Mouse (Mus musculus): ENCODE results near the gene Arg1. TPM values are rescaled to one million over a fixed set of nuclear protein-coding genes. Genes with fewer than 3 reads are reported as not detected.

Arg1 gene
- polyA plus RNA-seq, 1 experiment from 2014 or later, result 4.3 TPM

- Histone ChIP-seq H3K4me1 (replicated peaks; ENCODE audit: control insufficient read depth, insufficient read depth, low read length) (0 out of 2 replicates have a peak, but pooled peaks cover 6% of the 10 kb centered on the region), H3K9me3 (ENCODE audit: control insufficient read depth, low read length) (no peaks in the 10 kb centered on the region), H3K36me3 (ENCODE audit: control insufficient read depth, insufficient read depth, low read length) (no peaks in the 10 kb centered on the region), H3K27me3 (replicated peaks; ENCODE audit: control insufficient read depth, insufficient read depth, low read length) (no peaks in the 10 kb centered on the region), H3K27ac (ENCODE audit: low read depth) (no peak overlapping the region), H3K4me2 (ENCODE audit: low read length) (0 out of 2 replicates have a peak overlapping the region, but pooled peaks have one; percentile 9), H3K4me3 (ENCODE audit: low read depth, low read length) (no peak overlapping the region), H3K9ac (ENCODE audit: low read length) (no peak overlapping the region)
- no peak for DNase-seq (ENCODE audit: low spot score)
- ATAC-seq (replicated peaks; ENCODE audit: low FRiP score, low TSS enrichment, low read depth), result no peak
- WGBS, result 39% methylated on average over 15 of the region's 15 CpGs
These were observed 31.2 kb upstream of the Arg1 start for GRCm38 (mm10) chr10:24958280-24959042.

GRCm38 (mm10) chr10:24953876-24954275, 26.6 kb upstream of the Arg1 start:
- DNase-seq (ENCODE audit: low spot score) (no peak), ATAC-seq (replicated peaks; ENCODE audit: low FRiP score, low TSS enrichment, low read depth) (no peak)
- no peak overlapping the region for H3K4me3 ChIP-seq (ENCODE audit: low read depth, low read length)
- H3K27me3 ChIP-seq (replicated peaks; ENCODE audit: control insufficient read depth, insufficient read depth, low read length), result no peaks in the 10 kb centered on the region
- no peaks in the 10 kb centered on the region for H3K36me3 ChIP-seq (ENCODE audit: control insufficient read depth, insufficient read depth, low read length)
- no peaks in the 10 kb centered on the region for H3K9me3 ChIP-seq (ENCODE audit: control insufficient read depth, low read length)
- no peak overlapping the region for H3K27ac ChIP-seq (ENCODE audit: low read depth)
- H3K4me1 ChIP-seq (replicated peaks; ENCODE audit: control insufficient read depth, insufficient read depth, low read length), result 0 out of 2 replicates have a peak, but pooled peaks cover under 1% of the 10 kb centered on the region
- WGBS, result 79% methylated on average over 6 of the region's 6 CpGs
- no peak overlapping the region for H3K9ac ChIP-seq (ENCODE audit: low read length)
- H3K4me2 ChIP-seq (ENCODE audit: low read length), result no peak overlapping the region

- H3K9ac ChIP-seq (ENCODE audit: low read length), result no peak overlapping the region
- DNase-seq (ENCODE audit: low spot score) (no peak), ATAC-seq (replicated peaks; ENCODE audit: low FRiP score, low TSS enrichment, low read depth) (no peak)
- H3K9me3 ChIP-seq (ENCODE audit: control insufficient read depth, low read length), result no peaks in the 10 kb centered on the region
- 77% methylated on average over 7 of the region's 7 CpGs for WGBS
- no peaks in the 10 kb centered on the region for H3K4me1 ChIP-seq (replicated peaks; ENCODE audit: control insufficient read depth, insufficient read depth, low read length)
- H3K4me2 ChIP-seq (ENCODE audit: low read length), result no peak overlapping the region
- H3K27ac ChIP-seq (ENCODE audit: low read depth), result no peak overlapping the region
- no peak overlapping the region for H3K4me3 ChIP-seq (ENCODE audit: low read depth, low read length)
- no peaks in the 10 kb centered on the region for H3K27me3 ChIP-seq (replicated peaks; ENCODE audit: control insufficient read depth, insufficient read depth, low read length)
- H3K36me3 ChIP-seq (ENCODE audit: control insufficient read depth, insufficient read depth, low read length), result no peaks in the 10 kb centered on the region
These were observed 25.3 kb upstream of the Arg1 start for GRCm38 (mm10) chr10:24952549-24952948.

- WGBS, result 84% methylated on average over 8 of the region's 8 CpGs
- H3K27ac ChIP-seq (ENCODE audit: low read depth), result no peak overlapping the region
- DNase-seq (ENCODE audit: low spot score) (no peak), ATAC-seq (replicated peaks; ENCODE audit: low FRiP score, low TSS enrichment, low read depth) (no peak)
- no peaks in the 10 kb centered on the region for H3K9me3 ChIP-seq (ENCODE audit: control insufficient read depth, low read length)
- H3K4me2 ChIP-seq (ENCODE audit: low read length), result no peak overlapping the region
- no peak overlapping the region for H3K4me3 ChIP-seq (ENCODE audit: low read depth, low read length)
- H3K4me1 ChIP-seq (replicated peaks; ENCODE audit: control insufficient read depth, insufficient read depth, low read length), result no peaks in the 10 kb centered on the region
- no peaks in the 10 kb centered on the region for H3K27me3 ChIP-seq (replicated peaks; ENCODE audit: control insufficient read depth, insufficient read depth, low read length)
- no peaks in the 10 kb centered on the region for H3K36me3 ChIP-seq (ENCODE audit: control insufficient read depth, insufficient read depth, low read length)
- H3K9ac ChIP-seq (ENCODE audit: low read length), result no peak overlapping the region
These were observed 24.3 kb upstream of the Arg1 start for GRCm38 (mm10) chr10:24951575-24951974.

GRCm38 (mm10) chr10:24950223-24950622, 22.9 kb upstream of the Arg1 start:
- Histone ChIP-seq H3K4me3 (ENCODE audit: low read depth, low read length) (no peak overlapping the region), H3K27me3 (replicated peaks; ENCODE audit: control insufficient read depth, insufficient read depth, low read length) (no peaks in the 10 kb centered on the region), H3K4me1 (replicated peaks; ENCODE audit: control insufficient read depth, insufficient read depth, low read length) (no peaks in the 10 kb centered on the region), H3K36me3 (ENCODE audit: control insufficient read depth, insufficient read depth, low read length) (no peaks in the 10 kb centered on the region), H3K27ac (ENCODE audit: low read depth) (no peak overlapping the region), H3K4me2 (ENCODE audit: low read length) (no peak overlapping the region), H3K9me3 (ENCODE audit: control insufficient read depth, low read length) (no peaks in the 10 kb centered on the region), H3K9ac (ENCODE audit: low read length) (no peak overlapping the region)
- 65% methylated on average over 4 of the region's 4 CpGs for WGBS
- no peak for DNase-seq (ENCODE audit: low spot score)
- no peak for ATAC-seq (replicated peaks; ENCODE audit: low FRiP score, low TSS enrichment, low read depth)

GRCm38 (mm10) chr10:24948278-24948677, 21.0 kb upstream of the Arg1 start:
- Histone ChIP-seq H3K9ac (ENCODE audit: low read length) (no peak overlapping the region), H3K27me3 (replicated peaks; ENCODE audit: control insufficient read depth, insufficient read depth, low read length) (no peaks in the 10 kb centered on the region), H3K9me3 (ENCODE audit: control insufficient read depth, low read length) (no peaks in the 10 kb centered on the region), H3K4me3 (ENCODE audit: low read depth, low read length) (no peak overlapping the region), H3K27ac (ENCODE audit: low read depth) (no peak overlapping the region), H3K36me3 (ENCODE audit: control insufficient read depth, insufficient read depth, low read length) (no peaks in the 10 kb centered on the region), H3K4me1 (replicated peaks; ENCODE audit: control insufficient read depth, insufficient read depth, low read length) (no peaks in the 10 kb centered on the region), H3K4me2 (ENCODE audit: low read length) (no peak overlapping the region)
- ATAC-seq (replicated peaks; ENCODE audit: low FRiP score, low TSS enrichment, low read depth), result no peak
- no peak for DNase-seq (ENCODE audit: low spot score)
- 39% methylated on average over 8 of the region's 8 CpGs for WGBS

- no peak overlapping the region for H3K4me2 ChIP-seq (ENCODE audit: low read length)
- H3K9ac ChIP-seq (ENCODE audit: low read length), result no peak overlapping the region
- H3K4me1 ChIP-seq (replicated peaks; ENCODE audit: control insufficient read depth, insufficient read depth, low read length), result no peaks in the 10 kb centered on the region
- H3K36me3 ChIP-seq (ENCODE audit: control insufficient read depth, insufficient read depth, low read length), result no peaks in the 10 kb centered on the region
- H3K27ac ChIP-seq (ENCODE audit: low read depth), result no peak overlapping the region
- no peaks in the 10 kb centered on the region for H3K9me3 ChIP-seq (ENCODE audit: control insufficient read depth, low read length)
- ATAC-seq (replicated peaks; ENCODE audit: low FRiP score, low TSS enrichment, low read depth) (no peak), DNase-seq (ENCODE audit: low spot score) (no peak)
- H3K27me3 ChIP-seq (replicated peaks; ENCODE audit: control insufficient read depth, insufficient read depth, low read length), result no peaks in the 10 kb centered on the region
- no peak overlapping the region for H3K4me3 ChIP-seq (ENCODE audit: low read depth, low read length)
- WGBS, result 68% methylated on average over 3 of the region's 3 CpGs
These were observed 20.6 kb upstream of the Arg1 start for GRCm38 (mm10) chr10:24947871-24948270.

GRCm38 (mm10) chr10:24930143-24930542, 2.9 kb upstream of the Arg1 start:
- H3K36me3 ChIP-seq (ENCODE audit: control insufficient read depth, insufficient read depth, low read length), result no peaks in the 10 kb centered on the region
- ATAC-seq (replicated peaks; ENCODE audit: low FRiP score, low TSS enrichment, low read depth) (no peak), DNase-seq (ENCODE audit: low spot score) (no peak)
- no peak overlapping the region for H3K4me2 ChIP-seq (ENCODE audit: low read length)
- H3K27ac ChIP-seq (ENCODE audit: low read depth), result no peak overlapping the region
- H3K4me3 ChIP-seq (ENCODE audit: low read depth, low read length), result no peak overlapping the region
- 70% methylated on average over 6 of the region's 6 CpGs for WGBS
- H3K4me1 ChIP-seq (replicated peaks; ENCODE audit: control insufficient read depth, insufficient read depth, low read length), result peaks cover 10% of the 10 kb centered on the region
- no peaks in the 10 kb centered on the region for H3K27me3 ChIP-seq (replicated peaks; ENCODE audit: control insufficient read depth, insufficient read depth, low read length)
- H3K9ac ChIP-seq (ENCODE audit: low read length), result no peak overlapping the region
- H3K9me3 ChIP-seq (ENCODE audit: control insufficient read depth, low read length), result no peaks in the 10 kb centered on the region

- no peaks in the 10 kb centered on the region for H3K27me3 ChIP-seq (replicated peaks; ENCODE audit: control insufficient read depth, insufficient read depth, low read length)
- DNase-seq (ENCODE audit: low spot score) (no peak), ATAC-seq (replicated peaks; ENCODE audit: low FRiP score, low TSS enrichment, low read depth) (no peak)
- 5% methylated on average over 12 of the region's 12 CpGs for WGBS
- H3K9ac ChIP-seq (ENCODE audit: low read length), result no peak overlapping the region
- H3K9me3 ChIP-seq (ENCODE audit: control insufficient read depth, low read length), result no peaks in the 10 kb centered on the region
- 0 out of 2 replicates have a peak overlapping the region, but pooled peaks have one; percentile 2 for H3K4me3 ChIP-seq (ENCODE audit: low read depth, low read length)
- peak overlapping the region; percentile 42 for H3K4me2 ChIP-seq (ENCODE audit: low read length)
- H3K27ac ChIP-seq (ENCODE audit: low read depth), result no peak overlapping the region
- no peaks in the 10 kb centered on the region for H3K36me3 ChIP-seq (ENCODE audit: control insufficient read depth, insufficient read depth, low read length)
- H3K4me1 ChIP-seq (replicated peaks; ENCODE audit: control insufficient read depth, insufficient read depth, low read length), result peaks cover 10% of the 10 kb centered on the region
These were observed 788 bp upstream of the Arg1 start for GRCm38 (mm10) chr10:24928072-24928471.
